Mouse (Mus musculus) testis, adult 2 months (tissue): Measurements from ENCODE around the gene Sult2a3.
"Not testable (repeated sequence)": the region's sequence is repeated elsewhere in the genome, so short reads cannot be mapped to it uniquely, and the experiment has no call there.

Source experiments
- CTCF ChIP-seq: fragments of 200-500 bp; IDR thresholded peaks from 2 replicates; pipeline ENCODE4 v1.5.1; 2012; ENCODE audit warnings: low read depth, mild to moderate bottlenecking, inconsistent platforms, low read length, moderate library complexity; ENCODE audit not compliant: control insufficient read depth, insufficient read depth, insufficient replicate concordance
- POLR2A ChIP-seq: fragments of 200-500 bp; IDR thresholded peaks from 2 replicates; pipeline ENCODE4 v1.6.1; 2012; ENCODE audit warnings: low read depth, mild to moderate bottlenecking, inconsistent platforms, low read length, moderate library complexity; ENCODE audit not compliant: control insufficient read depth

GRCm38 (mm10) chr7:14114471-14114870 is 8.4 kb downstream of the Sult2a3 start:
- TF ChIP-seq POLR2A, CTCF: not testable (repeated sequence)
